Comparison of ENCODE assay signal across 9 mouse cellular contexts in the genomic region with DNA sequence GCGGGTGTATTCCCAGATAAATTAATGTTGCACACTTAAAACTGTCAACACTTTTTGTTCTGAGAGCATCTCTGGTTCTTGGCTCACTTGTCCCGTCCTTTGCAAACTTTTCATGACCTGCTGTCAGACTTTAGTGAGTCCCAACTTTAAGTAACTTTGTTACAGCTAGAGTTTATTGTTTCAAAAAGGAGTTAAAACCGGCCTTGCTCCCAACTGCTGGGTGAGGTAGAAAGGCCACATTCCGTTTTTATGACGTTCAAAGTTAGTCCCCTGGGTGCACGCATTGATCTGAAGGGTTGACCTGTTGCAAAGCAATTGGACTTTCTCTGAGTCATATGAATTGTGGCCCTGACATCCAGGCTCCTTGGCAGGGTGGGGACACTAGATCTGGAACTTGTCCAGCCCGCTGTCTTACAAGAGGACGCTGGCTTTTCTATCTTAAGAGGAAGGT. TPM values are rescaled to one million over a fixed set of nuclear protein-coding genes. Genes with fewer than 3 reads are reported as not detected.
DNase-seq lines count a peak whose midpoint lies in the region; ATAC-seq and TF ChIP-seq lines count a peak whose summit lies in the region.
"Had no signal": no experiment of that assay in that cellular context is flagged by ENCODE, and none has a peak within 500 bp of the region (broad histone marks: within the 10 kb centered on the region; RNA-seq: fewer than 3 reads in every experiment).

No protein-coding gene starts in this region.

- H3K27ac ChIP-seq in left cerebral cortex, adult 2 months, result peak overlapping the region; percentile 79; the same call in 1 of the 2 replicates

- peak; percentile 43; the same call in 1 of the 2 replicates for ATAC-seq in megakaryocyte progenitor cell, adult 5-6 weeks (replicated peaks; ENCODE audit: poor library complexity)

- intact Hi-C loops in left cerebral cortex, adult 2 months (cut with DNase I), result no loop called here
- intact Hi-C loops in heart, postnatal 10 days (cut with DNase I), result no loop called here

- DNase-seq in left cerebral cortex, adult 2 months (ENCODE audit: extremely low spot score in 1 of 2, low spot score in 2 of 2), result no peak
- DNase-seq in left cerebral cortex, adult 18-20 months (ENCODE audit: low spot score in 2 of 2), result no peak
- DNase-seq in fibroblast of lung, adult 2 months (ENCODE audit: low read depth), result peak; percentile 44
- peak; percentile 56 to 70 for DNase-seq in heart, postnatal 10 days
- DNase-seq in kidney, postnatal 25 days, result peak; percentile 63
- DNase-seq in spleen, postnatal 4 days (ENCODE audit: low spot score in 2 of 2), result peak; percentile 37 to 66
- DNase-seq in layer of hippocampus, postnatal 10 days (ENCODE audit: low spot score in 2 of 2), result no peak

- no peak for TF ChIP-seq CTCF in left cerebral cortex, adult 2 months (IDR thresholded peaks at IDR 0.05)

- H3K4me3 ChIP-seq in left cerebral cortex, adult 2 months, result peak overlapping the region; percentile 65

RNA-seq across cellular contexts. Expression of a gene that starts 0.6 kb away (rescaled TPM):
- 1 to 10 TPM; 3.4 to 4.0 TPM for total RNA-seq in left cerebral cortex, adult 2 months (2021)
- 1 to 10 TPM; 2.4 to 3.7 TPM for total RNA-seq in left cerebral cortex, adult 18-20 months (2021)
- total RNA-seq in heart, postnatal 10 days (2021), result 10 to 100 TPM; 14.3 to 16.0 TPM
- 16.1 and 19.0 TPM in 2 replicates for total RNA-seq in megakaryocyte progenitor cell, adult 5-6 weeks (2015)
- total RNA-seq in megakaryocyte progenitor cell, adult 5-6 weeks (2017), result 15.5 and 17.2 TPM in 2 replicates
- total RNA-seq in layer of hippocampus, postnatal 10 days (2021), result 1 to 10 TPM; 4.1 to 4.9 TPM

RNA-seq across cellular contexts. Expression of a gene that starts 43.3 kb away (rescaled TPM):
- total RNA-seq in left cerebral cortex, adult 2 months (2021), result not detected
- total RNA-seq in left cerebral cortex, adult 18-20 months (2021), result not detected
- not detected for total RNA-seq in heart, postnatal 10 days (2021)
- not detected in 2 replicates for total RNA-seq in megakaryocyte progenitor cell, adult 5-6 weeks (2015)
- total RNA-seq in megakaryocyte progenitor cell, adult 5-6 weeks (2017), result not detected in 2 replicates
- not detected for total RNA-seq in layer of hippocampus, postnatal 10 days (2021)
- total RNA-seq: G1E had no signal

Comparison
In these comparisons a context has a peak if more than half of its experiments do, and no peak if none do; other contexts are left out.
1. DNase-seq: peak in fibroblast of lung, adult 2 months (single experiment), heart, postnatal 10 days (2 of 2), kidney, postnatal 25 days (2 of 2) and spleen, postnatal 4 days (2 of 2); none in left cerebral cortex, adult 2 months (0 of 2), left cerebral cortex, adult 18-20 months (0 of 2) and layer of hippocampus, postnatal 10 days (0 of 2).